Comparison of ENCODE assay signal across 9 mouse cellular contexts in the genomic region with DNA sequence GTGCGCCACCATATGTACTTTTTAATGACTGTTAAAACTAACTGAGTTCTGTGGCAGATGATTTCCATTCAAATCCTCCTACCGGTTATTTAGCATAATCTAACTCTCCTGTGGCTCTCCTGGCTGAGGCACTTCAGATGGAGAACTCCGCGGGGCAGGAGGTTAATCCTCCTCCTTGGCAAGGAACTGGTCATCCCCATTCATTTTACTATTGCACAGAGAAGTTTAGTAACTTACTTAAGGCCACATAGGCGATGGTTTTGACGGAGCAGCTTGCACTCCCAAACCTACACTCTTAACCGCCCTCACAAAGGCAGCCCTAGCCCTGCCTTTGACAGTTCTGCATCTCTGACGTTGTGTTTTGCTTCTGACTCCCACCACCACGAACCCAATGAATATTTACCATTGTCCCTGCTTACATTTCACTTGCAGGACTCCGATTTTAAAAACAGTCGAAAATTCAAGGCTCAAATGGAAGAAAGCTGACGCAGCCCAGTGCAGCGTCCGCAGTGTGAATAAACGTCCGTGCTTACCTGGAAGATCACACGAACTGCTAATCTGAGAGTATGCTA. TPM values are rescaled to one million over a fixed set of nuclear protein-coding genes. Genes with fewer than 3 reads are reported as not detected.
DNase-seq lines count a peak whose midpoint lies in the region; ATAC-seq and TF ChIP-seq lines count a peak whose summit lies in the region.
"Had no signal": no experiment of that assay in that cellular context is flagged by ENCODE, and none has a peak within 500 bp of the region (broad histone marks: within the 10 kb centered on the region; RNA-seq: fewer than 3 reads in every experiment).

No protein-coding gene starts in this region.

- ATAC-seq in heart, postnatal 0 days (ENCODE audit: insufficient read depth, low read depth) = no peak
- no peak for ATAC-seq in forebrain, postnatal 0 days

- H3K27me3 ChIP-seq in heart, postnatal 0 days (ENCODE audit: control insufficient read depth, insufficient read depth, low read length) = no peaks in the 10 kb centered on the region
- no peaks in the 10 kb centered on the region for H3K27me3 ChIP-seq in forebrain, postnatal 0 days (ENCODE audit: insufficient read depth, low read length)

- peak overlapping the region; percentile 49 for H3K9ac ChIP-seq in heart, postnatal 0 days (replicated peaks; ENCODE audit: low read depth, low read length)
- H3K9ac ChIP-seq in forebrain, postnatal 0 days = peak overlapping the region; percentile 55

- DNase-seq in heart, postnatal 0 days (ENCODE audit: low spot score) = no peak
- DNase-seq in heart, adult 11 months = no peak
- DNase-seq in forebrain, postnatal 0 days = no peak
- DNase-seq in Muller cell, postnatal 12 days (ENCODE audit: inconsistent ontology term) = no peak
- no peak for DNase-seq in frontal cortex, postnatal 14 days (ENCODE audit: low spot score in 2 of 2)
- no peak for DNase-seq in gastrocnemius, postnatal 25 days

- peaks cover 10% of the 10 kb centered on the region for H3K79me2 ChIP-seq in macrophage (ENCODE audit: inconsistent target)

- H3K9me3 ChIP-seq in heart, postnatal 0 days (replicated peaks; ENCODE audit: control insufficient read depth, low read length) = no peaks in the 10 kb centered on the region
- no peaks in the 10 kb centered on the region for H3K9me3 ChIP-seq in forebrain, postnatal 0 days (ENCODE audit: low read length)

- peaks cover 4% of the 10 kb centered on the region; the same call in 1 of the 2 replicates for H3K4me1 ChIP-seq in heart, postnatal 0 days (ENCODE audit: control insufficient read depth, insufficient read depth)
- no peaks in the 10 kb centered on the region for H3K4me1 ChIP-seq in brown adipose tissue, adult 24 weeks (ENCODE audit: control insufficient read depth, insufficient read depth, insufficient read length, low read length)
- peaks cover 7% of the 10 kb centered on the region for H3K4me1 ChIP-seq in forebrain, postnatal 0 days (ENCODE audit: insufficient read depth)

- peak overlapping the region; percentile 27; the same call in 1 of the 2 replicates for H3K27ac ChIP-seq in heart, postnatal 0 days (ENCODE audit: low read depth)
- H3K27ac ChIP-seq in brown adipose tissue, adult 24 weeks (replicated peaks; ENCODE audit: low read depth, low read length) = no peak overlapping the region
- peak overlapping the region; percentile 71 for H3K27ac ChIP-seq in forebrain, postnatal 0 days (ENCODE audit: low read depth, low read length)
- H3K27ac ChIP-seq in macrophage = no peak overlapping the region

- peak overlapping the region; percentile 72 for H3K4me2 ChIP-seq in heart, postnatal 0 days (ENCODE audit: low read depth, low read length)
- peak overlapping the region; percentile 76 for H3K4me2 ChIP-seq in forebrain, postnatal 0 days (ENCODE audit: low read depth)

- 17% methylated on average over 17 of the region's 17 CpGs for WGBS in heart, postnatal 0 days
- WGBS in forebrain, postnatal 0 days = 4% methylated on average over 17 of the region's 17 CpGs
- 53% methylated on average over 17 of the region's 17 CpGs for WGBS in macrophage (ENCODE audit: missing documents)

- no peak for TF ChIP-seq CTCF in heart, postnatal 0 days (IDR thresholded peaks at IDR 0.05; ENCODE audit: low read depth)
- no peak for TF ChIP-seq CTCF in forebrain, postnatal 0 days (IDR thresholded peaks at IDR 0.05; ENCODE audit: low read depth)

- no peaks in the 10 kb centered on the region for H3K36me3 ChIP-seq in heart, postnatal 0 days (replicated peaks; ENCODE audit: control insufficient read depth, insufficient read depth, low read length)
- no peaks in the 10 kb centered on the region for H3K36me3 ChIP-seq in forebrain, postnatal 0 days (ENCODE audit: insufficient read depth)
- H3K36me3 ChIP-seq in macrophage (ENCODE audit: inconsistent target) = no peaks in the 10 kb centered on the region

- TF ChIP-seq EP300 in heart, postnatal 0 days (IDR thresholded peaks at IDR 0.05; ENCODE audit: low read depth) = no peak

- H3K4me3 ChIP-seq in heart, postnatal 0 days (ENCODE audit: low read depth, low read length) = peak overlapping the region; percentile 49
- peak overlapping the region; percentile 69 for H3K4me3 ChIP-seq in brown adipose tissue, adult 24 weeks (ENCODE audit: insufficient read depth, low read depth, low read length)
- peak overlapping the region; percentile 41 for H3K4me3 ChIP-seq in forebrain, postnatal 0 days (ENCODE audit: low read depth, low read length)
- H3K4me3 ChIP-seq in macrophage (ENCODE audit: inconsistent target) = peak overlapping the region; percentile 14; the same call in 1 of the 2 replicates

RNA-seq across cellular contexts. Expression of gene Sdhb, which starts 3.8 kb away (rescaled TPM):
- 893 and 947 TPM in 2 replicates for total RNA-seq in heart, postnatal 0 days (2014; rRNA removed; ENCODE audit: low replicate concordance)
- 1,828 and 1,869 TPM in 2 replicates for polyA plus RNA-seq in heart, postnatal 0 days (2015; fragmentation: Nextera tagmentation; extraction: Ambion mirVana)
- 2,044 and 2,390 TPM in 2 replicates for polyA plus RNA-seq in brown adipose tissue, adult 24 weeks (2012; ENCODE audit: insufficient read depth, insufficient read length, missing spikeins)
- 254 and 308 TPM in 2 replicates for total RNA-seq in forebrain, postnatal 0 days (2014; rRNA removed)
- 564 and 623 TPM in 2 replicates for polyA plus RNA-seq in forebrain, postnatal 0 days (2015; fragmentation: Nextera tagmentation; extraction: Ambion mirVana)
- 100 to 1,000 TPM in 4 of 26 experiments, 10 to 100 TPM in 22; 15.8 to 124 (median 61.4) TPM for total RNA-seq in macrophage (2018; cell fraction: chromatin; rRNA removed)
- total RNA-seq in macrophage (2018; cell fraction: cytosol; rRNA removed) = 100 to 1,000 TPM; 119 to 291 (median 183) TPM
- total RNA-seq in macrophage (2018; cell fraction: nucleus; rRNA removed) = 100 to 1,000 TPM in 4 of 26 experiments, 10 to 100 TPM in 22; 28.6 to 130 (median 74.8) TPM
- polyA plus RNA-seq in macrophage (2018) = 115 to 183 TPM (median 157 TPM) in 3 replicates
- 100 to 1,000 TPM; 613 to 621 TPM for total RNA-seq in gastrocnemius, postnatal 25 days (2021)

RNA-seq across cellular contexts. Expression of gene Atp13a2, which starts 29.5 kb away (rescaled TPM):
- 45.8 and 47.7 TPM in 2 replicates for total RNA-seq in heart, postnatal 0 days (2014; rRNA removed; ENCODE audit: low replicate concordance)
- polyA plus RNA-seq in heart, postnatal 0 days (2015; fragmentation: Nextera tagmentation; extraction: Ambion mirVana) = 18.8 and 19.3 TPM in 2 replicates
- polyA plus RNA-seq in brown adipose tissue, adult 24 weeks (2012; ENCODE audit: insufficient read depth, insufficient read length, missing spikeins) = 6.7 and 6.8 TPM in 2 replicates
- total RNA-seq in forebrain, postnatal 0 days (2014; rRNA removed) = 205 and 251 TPM in 2 replicates
- 119 and 141 TPM in 2 replicates for polyA plus RNA-seq in forebrain, postnatal 0 days (2015; fragmentation: Nextera tagmentation; extraction: Ambion mirVana)
- total RNA-seq in macrophage (2018; cell fraction: chromatin; rRNA removed) = 1,000 to 10,000 TPM in 2 of 26 experiments, 100 to 1,000 TPM in 22, 10 to 100 TPM in 2; 80.1 to 1,178 (median 596) TPM
- 100 to 1,000 TPM; 198 to 483 (median 309) TPM for total RNA-seq in macrophage (2018; cell fraction: cytosol; rRNA removed)
- total RNA-seq in macrophage (2018; cell fraction: nucleus; rRNA removed) = 100 to 1,000 TPM in 25 of 26 experiments, 10 to 100 TPM in 1; 81.9 to 812 (median 459) TPM
- 156 to 334 TPM (median 219 TPM) in 3 replicates for polyA plus RNA-seq in macrophage (2018)
- 10 to 100 TPM; 16.4 to 18.2 TPM for total RNA-seq in gastrocnemius, postnatal 25 days (2021)

RNA-seq across cellular contexts. Expression of gene Padi2, which starts 51.1 kb away (rescaled TPM):
- 0.31 TPM in 1 of 2 replicates, not detected in the other for total RNA-seq in heart, postnatal 0 days (2014; rRNA removed; ENCODE audit: low replicate concordance)
- polyA plus RNA-seq in heart, postnatal 0 days (2015; fragmentation: Nextera tagmentation; extraction: Ambion mirVana) = 0.18 and 0.44 TPM in 2 replicates
- polyA plus RNA-seq in brown adipose tissue, adult 24 weeks (2012; ENCODE audit: insufficient read depth, insufficient read length, missing spikeins) = 1.6 and 2.5 TPM in 2 replicates
- total RNA-seq in forebrain, postnatal 0 days (2014; rRNA removed) = 1.1 and 1.8 TPM in 2 replicates
- polyA plus RNA-seq in forebrain, postnatal 0 days (2015; fragmentation: Nextera tagmentation; extraction: Ambion mirVana) = 1.2 and 1.3 TPM in 2 replicates
- 1 to 10 TPM in 12 of 26 experiments, under 1 TPM in 11, not detected in 3; 0.20 to 5.4 (median 1.2) TPM for total RNA-seq in macrophage (2018; cell fraction: chromatin; rRNA removed)
- total RNA-seq in macrophage (2018; cell fraction: cytosol; rRNA removed) = 1 to 10 TPM in 24 of 26 experiments, under 1 TPM in 2; 0.76 to 8.7 (median 3.5) TPM
- 1 to 10 TPM in 19 of 26 experiments, under 1 TPM in 7; 0.47 to 6.7 (median 1.9) TPM for total RNA-seq in macrophage (2018; cell fraction: nucleus; rRNA removed)
- 5.2 to 6.9 TPM (median 5.6 TPM) in 3 replicates for polyA plus RNA-seq in macrophage (2018)
- total RNA-seq in gastrocnemius, postnatal 25 days (2021) = 100 to 1,000 TPM; 148 to 165 TPM

RNA-seq across cellular contexts. Expression of gene Mfap2, which starts 53.0 kb away (rescaled TPM):
- total RNA-seq in heart, postnatal 0 days (2014; rRNA removed; ENCODE audit: low replicate concordance) = 45.0 and 47.8 TPM in 2 replicates
- 114 and 129 TPM in 2 replicates for polyA plus RNA-seq in heart, postnatal 0 days (2015; fragmentation: Nextera tagmentation; extraction: Ambion mirVana)
- polyA plus RNA-seq in brown adipose tissue, adult 24 weeks (2012; ENCODE audit: insufficient read depth, insufficient read length, missing spikeins) = 1.4 and 3.0 TPM in 2 replicates
- 22.2 and 25.1 TPM in 2 replicates for total RNA-seq in forebrain, postnatal 0 days (2014; rRNA removed)
- polyA plus RNA-seq in forebrain, postnatal 0 days (2015; fragmentation: Nextera tagmentation; extraction: Ambion mirVana) = 124 and 148 TPM in 2 replicates
- 10 to 100 TPM in 1 of 26 experiments, 1 to 10 TPM in 4, under 1 TPM in 2, not detected in 19; 0.86 to 30.1 (median 1.1) TPM for total RNA-seq in macrophage (2018; cell fraction: chromatin; rRNA removed)
- under 1 TPM in 2 of 26 experiments, not detected in 24; 0.18 to 0.47 TPM for total RNA-seq in macrophage (2018; cell fraction: cytosol; rRNA removed)
- 1 to 10 TPM in 6 of 26 experiments, under 1 TPM in 5, not detected in 15; 0.50 to 3.5 (median 1.0) TPM for total RNA-seq in macrophage (2018; cell fraction: nucleus; rRNA removed)
- not detected in 3 replicates for polyA plus RNA-seq in macrophage (2018)
- total RNA-seq in gastrocnemius, postnatal 25 days (2021) = 10 to 100 TPM; 11.9 to 13.3 TPM
- total RNA-seq: hematopoietic stem cell, adult 5-6 weeks had no signal

Comparison
In these comparisons a context has a peak if more than half of its experiments do, and no peak if none do; other contexts are left out.
1. H3K27ac ChIP-seq: peak in heart, postnatal 0 days (single experiment) and forebrain, postnatal 0 days (single experiment); none in brown adipose tissue, adult 24 weeks (single experiment) and macrophage (single experiment).
2. H3K4me3 ChIP-seq: peak in every context shown above with its lines; median percentile 69 in brown adipose tissue, adult 24 weeks; 49 in heart, postnatal 0 days; 41 in forebrain, postnatal 0 days; 14 in macrophage.